Mouse (Mus musculus): ENCODE measurements around the gene Dennd1c.

The Dennd1c gene

DNA sequence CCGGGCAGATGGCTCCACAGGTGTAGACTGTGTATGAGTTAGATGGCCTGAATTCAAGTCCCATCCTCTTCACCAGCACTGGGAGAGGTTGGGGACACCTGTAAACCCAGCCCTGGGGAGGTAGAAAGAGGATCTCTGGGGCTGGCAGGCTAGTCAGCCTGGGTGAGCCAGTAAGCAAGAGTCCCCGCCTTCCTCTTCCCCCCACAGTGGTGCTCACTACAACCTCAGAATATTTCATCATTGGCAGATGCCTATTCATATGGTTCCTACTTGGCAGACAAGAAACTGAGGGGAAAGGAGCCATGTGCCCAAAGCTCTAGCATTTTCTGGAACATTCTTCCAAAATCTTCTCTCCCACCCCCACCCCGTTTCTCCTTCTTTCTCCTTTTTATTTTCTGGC lies 29.5 kb downstream of the Dennd1c start:
- no peak for DNase-seq (ENCODE audit: low spot score in 2 of 2)

DNA sequence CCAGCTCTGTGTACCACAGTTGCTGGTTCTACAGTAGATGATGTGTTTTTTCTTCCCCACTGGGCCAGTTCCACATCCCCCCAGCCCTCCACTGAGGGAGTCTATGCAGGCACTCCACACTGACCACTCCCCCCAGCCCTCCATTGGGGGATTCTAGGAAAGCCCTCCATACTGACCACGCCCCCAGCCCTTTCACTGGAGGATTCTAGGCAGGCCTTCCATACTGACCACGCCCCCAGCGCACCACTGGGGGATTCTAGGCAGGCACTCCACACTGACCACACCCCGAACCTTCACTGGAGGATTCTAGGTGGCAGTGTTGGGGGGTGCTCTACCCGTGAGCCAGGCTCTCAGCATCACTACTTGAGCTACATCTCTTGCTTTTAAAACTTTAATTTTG lies 30.9 kb downstream of the Dennd1c start:
- no peak for DNase-seq (ENCODE audit: low spot score in 2 of 2)

DNA sequence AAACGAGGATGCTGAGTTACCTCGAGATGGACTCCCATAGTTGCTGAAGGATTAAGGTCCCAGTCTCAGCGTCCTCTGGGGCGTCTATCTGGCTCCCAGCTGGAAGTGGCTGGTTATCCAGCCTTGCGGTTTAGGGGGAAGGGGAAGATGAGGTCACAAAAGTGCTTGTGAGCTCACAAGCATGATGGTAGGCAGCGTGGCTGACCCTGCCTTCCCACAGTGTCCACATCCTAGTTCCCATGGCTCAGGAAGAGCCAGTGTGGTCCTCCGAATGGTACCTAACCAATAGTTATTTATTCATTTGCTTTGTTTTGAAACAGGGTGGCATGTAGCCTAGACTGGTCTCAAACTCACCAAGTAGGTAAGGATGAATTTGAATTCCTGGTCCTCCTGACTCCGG lies 36.8 kb downstream of the Dennd1c start, which contains the start of gene Slc25a41:
TSS of gene Slc25a41 (minus strand) at position 101 of the 400 bp plus-strand sequence.
- DNase-seq (ENCODE audit: low spot score in 2 of 2): no peak

DNA sequence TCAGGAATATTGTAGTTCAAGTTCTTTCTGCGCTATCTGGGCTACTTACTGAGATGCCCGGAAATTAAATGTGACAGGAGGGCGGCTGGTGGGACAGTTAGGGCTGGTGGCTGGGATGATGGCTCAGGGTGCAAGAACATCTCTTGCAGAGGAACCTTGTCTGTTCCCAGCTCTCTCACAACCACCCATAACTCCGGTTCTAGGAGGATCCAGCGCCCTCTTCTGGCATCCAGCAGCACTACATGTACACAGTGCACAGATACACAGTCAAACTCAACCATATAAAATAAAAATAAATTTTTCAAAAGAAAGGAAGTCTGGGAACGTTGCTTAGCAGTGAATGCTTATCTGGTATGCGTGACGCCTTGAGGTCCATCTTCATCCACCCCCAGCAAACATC lies 39.3 kb downstream of the Dennd1c start:
- DNase-seq (ENCODE audit: low spot score in 2 of 2): no peak

DNA sequence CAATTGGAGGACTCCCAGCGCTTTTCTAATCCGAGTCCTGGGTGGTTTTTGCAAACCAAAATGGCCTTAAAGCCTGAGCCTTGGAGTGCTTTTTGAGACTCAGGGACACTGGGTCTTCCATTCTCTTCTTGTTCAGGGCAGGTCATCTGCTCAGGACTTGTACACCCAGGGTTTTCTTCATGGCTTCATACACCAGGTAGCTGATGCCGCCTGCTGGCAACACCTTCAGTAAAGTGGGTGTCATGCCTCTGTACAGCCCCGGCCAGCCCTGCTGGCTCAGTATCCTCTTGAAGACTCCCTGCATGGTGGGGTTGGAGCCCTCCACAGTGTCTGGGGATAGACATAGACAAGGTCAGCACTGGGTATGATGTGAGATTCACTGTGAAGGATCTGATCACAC lies 45.5 kb downstream of the Dennd1c start:
- no peak for DNase-seq (ENCODE audit: low spot score in 2 of 2)

DNA sequence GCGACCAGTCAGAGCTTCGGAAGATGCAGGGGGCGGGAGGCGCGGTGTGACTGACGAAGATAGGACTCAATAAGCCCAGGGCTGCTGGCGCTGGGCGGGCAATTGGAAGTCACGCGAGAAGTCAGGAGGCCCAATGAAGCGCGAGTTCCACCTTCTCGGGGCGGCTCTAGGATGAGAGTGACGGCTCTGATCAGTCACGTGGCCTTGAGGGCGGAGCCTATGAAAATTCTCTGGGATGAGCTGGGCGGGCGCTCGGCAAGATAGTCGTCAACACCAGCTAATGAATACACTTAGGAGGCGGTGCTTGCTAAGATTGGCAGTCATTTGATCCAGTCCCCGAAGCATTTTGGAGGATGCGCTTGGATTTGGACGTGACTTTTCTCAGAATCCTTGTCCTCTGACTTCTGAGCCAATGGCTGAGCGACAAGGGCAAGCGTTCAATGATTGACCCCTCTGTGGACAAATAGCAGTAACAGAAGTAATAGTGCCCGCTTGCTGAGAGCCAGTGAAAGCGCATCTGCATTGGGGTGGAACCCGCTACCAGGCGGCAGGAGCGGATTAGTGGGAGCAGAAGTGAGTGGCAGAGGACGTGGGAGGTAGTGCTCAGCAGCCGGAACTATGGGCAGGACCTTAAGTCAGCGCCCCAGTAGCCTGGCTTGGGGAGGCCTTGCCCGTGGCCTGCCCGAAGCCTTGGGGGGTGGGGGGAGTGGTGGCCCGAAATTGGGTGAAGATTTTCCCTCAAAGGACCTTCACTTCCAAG lies 46.5 kb downstream of the Dennd1c start:
- DNase-seq (ENCODE audit: low spot score in 2 of 2): peak; percentile 97 to 99

DNA sequence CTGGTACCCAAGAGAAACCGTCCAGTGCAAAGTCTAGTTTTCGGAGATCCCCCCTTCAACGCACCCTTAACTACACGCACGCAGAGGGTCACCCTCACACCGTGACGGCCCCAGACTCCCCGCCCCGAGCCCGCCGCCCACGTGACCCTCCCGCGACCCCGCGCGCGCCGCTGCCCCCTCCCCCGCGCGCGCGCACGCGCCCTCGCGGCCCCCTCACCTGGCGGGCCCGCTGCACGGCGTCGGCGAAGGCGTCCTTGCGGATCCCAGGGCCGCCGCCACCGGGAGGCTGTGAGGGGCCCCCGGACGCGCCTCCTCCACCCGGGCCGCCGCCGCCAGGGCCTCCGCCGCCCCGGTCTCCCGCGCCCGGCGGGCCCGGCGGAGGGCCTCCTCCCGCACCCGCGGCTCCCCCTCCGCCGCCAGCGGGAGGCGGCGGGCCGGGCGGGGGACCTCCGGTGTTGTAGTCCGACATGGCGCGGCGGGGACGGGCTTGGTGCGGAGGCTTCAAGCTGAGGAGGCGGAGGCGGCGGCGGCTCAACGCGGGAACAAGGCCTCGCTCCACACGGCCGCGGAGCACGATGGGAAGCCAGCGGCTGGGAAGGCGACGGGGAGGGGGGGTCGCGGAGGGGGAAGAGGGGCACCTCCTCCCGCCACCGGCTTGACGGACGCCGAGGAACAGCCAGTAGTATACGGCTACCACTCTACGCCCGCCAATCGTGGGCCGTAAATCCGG lies 47.2 kb downstream of the Dennd1c start, which contains the start of gene Khsrp:
TSS of gene Khsrp (minus strand) at position 592 of the 730 bp plus-strand sequence.
- DNase-seq (ENCODE audit: low spot score in 2 of 2): peak; percentile 43 to 82

DNA sequence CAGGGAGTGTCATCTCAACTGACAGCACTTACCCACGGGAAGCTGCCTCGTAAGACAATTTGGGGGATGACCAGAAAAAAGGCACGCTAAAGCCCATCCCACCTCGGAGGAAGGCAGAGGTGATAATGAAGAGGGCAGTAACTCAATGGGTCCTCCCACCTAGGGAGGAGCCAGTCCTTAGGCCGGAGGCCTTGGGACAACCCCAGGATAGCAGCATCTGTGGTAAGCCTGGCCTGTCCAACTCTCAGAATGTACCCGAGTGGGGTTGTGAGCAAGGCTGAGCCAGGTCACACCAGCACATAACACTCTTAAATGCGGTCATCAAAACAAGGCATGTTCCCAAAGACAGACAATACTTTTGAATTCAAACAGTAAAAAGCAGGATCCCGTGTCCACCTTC lies 48.6 kb downstream of the Dennd1c start:
- DNase-seq (ENCODE audit: low spot score in 2 of 2): peak in 1 of 2 experiments; percentile 47

DNA sequence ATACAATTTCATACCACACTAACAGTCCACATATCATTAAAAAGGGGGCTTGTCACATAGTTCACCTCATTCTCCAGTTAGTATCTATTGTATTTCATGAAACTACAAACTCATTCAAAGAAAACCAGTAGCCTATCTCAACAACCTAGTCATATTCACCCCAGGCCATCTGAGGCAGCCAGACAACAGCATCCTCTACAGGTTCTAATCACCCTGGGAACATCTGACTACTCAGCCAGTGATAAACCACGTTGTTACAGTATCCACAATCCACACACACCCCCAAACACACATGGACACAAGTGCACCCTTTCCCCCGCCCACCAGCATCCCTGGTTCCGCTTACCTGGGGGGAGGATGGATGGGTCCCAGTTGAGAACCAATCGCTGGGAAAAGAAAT lies 50.8 kb downstream of the Dennd1c start:
- no peak for DNase-seq (ENCODE audit: low spot score in 2 of 2)

DNA sequence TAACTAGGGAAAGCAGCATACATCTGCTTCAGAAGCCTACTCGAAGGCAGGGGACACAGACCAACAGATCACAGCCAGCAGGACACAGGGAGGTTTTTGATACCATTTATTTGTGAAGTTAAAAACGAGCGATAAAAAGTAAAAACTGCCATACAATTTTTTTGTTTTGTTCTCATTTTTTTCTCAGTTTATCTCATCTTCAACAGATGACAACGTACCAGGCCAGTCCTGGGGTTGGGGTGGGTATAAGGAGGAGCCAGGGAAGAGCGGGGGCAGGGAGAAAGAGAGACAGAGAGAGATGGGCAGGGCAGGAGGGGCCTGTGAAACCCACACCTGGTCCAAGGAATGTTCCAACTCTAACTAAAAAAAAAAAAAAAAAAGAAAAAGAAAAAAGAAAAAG lies 57.4 kb downstream of the Dennd1c start:
- no peak for DNase-seq (ENCODE audit: low spot score in 2 of 2)

DNA sequence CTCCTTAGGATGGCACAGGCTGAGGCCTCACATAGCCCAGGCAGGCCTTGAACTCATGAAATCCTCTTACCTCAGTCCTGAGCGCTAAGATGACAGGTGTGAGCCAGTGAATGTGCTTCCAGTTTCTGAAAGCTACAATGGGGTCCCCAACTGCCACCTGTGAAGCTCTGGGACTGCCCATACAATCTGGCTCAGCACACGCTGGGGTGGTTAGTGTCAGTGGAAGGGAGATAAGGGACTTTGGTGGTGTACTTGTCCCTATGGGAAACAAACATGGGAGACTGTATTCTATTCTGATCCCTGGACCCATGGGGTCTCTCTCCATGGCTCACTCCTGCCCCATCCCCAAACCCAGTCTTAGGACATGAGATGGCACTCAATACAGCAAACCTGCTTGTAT lies 58.6 kb downstream of the Dennd1c start:
- peak in 1 of 2 experiments; percentile 42 for DNase-seq (ENCODE audit: low spot score in 2 of 2)
